In genomic region chr5:85598164-85598563, GRCm38 (mm10) we compare ENCODE assay signal across 26 mouse cellular contexts.
A peak's percentile ranks its signal among the peaks of the same experiment; 100 is the strongest.
DNase-seq lines count a peak whose midpoint lies in the region; ATAC-seq and TF ChIP-seq lines count a peak whose summit lies in the region.
"Had no signal": no experiment of that assay in that cellular context is flagged by ENCODE, and none has a peak within 500 bp of the region (broad histone marks: within the 10 kb centered on the region; RNA-seq: fewer than 3 reads in every experiment).

No protein-coding gene starts in this region.

- no peak for TF ChIP-seq CTCF in layer of hippocampus, adult 2 months (conservative IDR thresholded peaks at IDR 0.05)

- H3K27me3 ChIP-seq in hindbrain, embryonic 12.5 days, result no peaks in the 10 kb centered on the region
- no peaks in the 10 kb centered on the region for H3K27me3 ChIP-seq in hindbrain, embryonic 16.5 days (replicated peaks; ENCODE audit: control insufficient read depth, insufficient read depth, low read length)
- H3K27me3 ChIP-seq: CH12.LX; embryonic facial prominence, embryonic 12.5 days; forebrain, embryonic 13.5 days; forebrain, embryonic 15.5 days had no signal

- DNase-seq in embryo, embryonic 11 days, result peak; percentile 1
- no peak for DNase-seq in embryo, embryonic 10 days (ENCODE audit: low spot score)
- no peak for DNase-seq in layer of hippocampus, adult 2 months (ENCODE audit: low spot score in 2 of 2)
- no peak for DNase-seq in layer of hippocampus, adult 11-12 months (ENCODE audit: low spot score)
- DNase-seq in mesoderm, embryonic 11.5 days (ENCODE audit: low read depth, low spot score), result peak; percentile 22
- DNase-seq in thymus, postnatal 4 days, result no peak
- DNase-seq: adrenal gland, adult 8-10 months; adrenal gland, postnatal 14 days; adrenal gland, postnatal 36 days; B cell, adult 2 months; cerebellum, adult 11-12 months; cerebellum, adult 2 months; cerebellum, adult 9-10 months; cerebellum, postnatal 10 days; cerebellum, postnatal 25 days had no signal

- H3K9me3 ChIP-seq in hindbrain, embryonic 12.5 days (replicated peaks), result no peaks in the 10 kb centered on the region
- H3K9me3 ChIP-seq in hindbrain, embryonic 16.5 days (ENCODE audit: control insufficient read depth, low read length), result no peaks in the 10 kb centered on the region
- H3K9me3 ChIP-seq: embryonic facial prominence, embryonic 10.5 days; embryonic facial prominence, embryonic 12.5 days; forebrain, embryonic 13.5 days; forebrain, embryonic 15.5 days had no signal

- no peak overlapping the region for H3K4me3 ChIP-seq in hindbrain, embryonic 12.5 days
- no peak overlapping the region for H3K4me3 ChIP-seq in hindbrain, embryonic 16.5 days (ENCODE audit: low read length)
- H3K4me3 ChIP-seq in layer of hippocampus, adult 2 months, result no peak overlapping the region
- H3K4me3 ChIP-seq: embryonic facial prominence, embryonic 10.5 days; embryonic facial prominence, embryonic 12.5 days; forebrain, embryonic 13.5 days; forebrain, embryonic 15.5 days had no signal

- ATAC-seq in hindbrain, embryonic 12.5 days (ENCODE audit: low FRiP score), result peak; percentile 54; the same call in 1 of the 2 replicates
- no peak for ATAC-seq in hindbrain, embryonic 16.5 days
- ATAC-seq: activated CD4-positive, CD25-positive, alpha-beta regulatory T cell, adult 4 months; CD4-positive, CD25-positive, alpha-beta regulatory T cell, adult 4 months; forebrain, embryonic 13.5 days; forebrain, embryonic 15.5 days; Patski had no signal

- no peaks in the 10 kb centered on the region for H3K36me3 ChIP-seq in hindbrain, embryonic 12.5 days
- no peaks in the 10 kb centered on the region for H3K36me3 ChIP-seq in hindbrain, embryonic 16.5 days (ENCODE audit: control insufficient read depth, insufficient read depth, low read length)
- H3K36me3 ChIP-seq: embryonic facial prominence, embryonic 10.5 days; embryonic facial prominence, embryonic 12.5 days; forebrain, embryonic 15.5 days; G1E had no signal

- H3K9ac ChIP-seq in hindbrain, embryonic 12.5 days, result no peak overlapping the region
- H3K9ac ChIP-seq in hindbrain, embryonic 16.5 days (ENCODE audit: low read depth, low read length), result no peak overlapping the region
- H3K9ac ChIP-seq: embryonic facial prominence, embryonic 12.5 days; forebrain, embryonic 13.5 days; forebrain, embryonic 15.5 days had no signal

- no peaks in the 10 kb centered on the region for H3K4me1 ChIP-seq in hindbrain, embryonic 12.5 days
- no peaks in the 10 kb centered on the region for H3K4me1 ChIP-seq in hindbrain, embryonic 16.5 days (ENCODE audit: control insufficient read depth, insufficient read depth, low read depth, low read length)
- H3K4me1 ChIP-seq: embryonic facial prominence, embryonic 10.5 days; embryonic facial prominence, embryonic 12.5 days had no signal

- no peak overlapping the region for H3K4me2 ChIP-seq in hindbrain, embryonic 12.5 days (replicated peaks)
- no peak overlapping the region for H3K4me2 ChIP-seq in hindbrain, embryonic 16.5 days (ENCODE audit: low read length)
- H3K4me2 ChIP-seq: embryonic facial prominence, embryonic 12.5 days; forebrain, embryonic 13.5 days; forebrain, embryonic 15.5 days had no signal

- H3K27ac ChIP-seq in hindbrain, embryonic 12.5 days, result no peak overlapping the region
- H3K27ac ChIP-seq in hindbrain, embryonic 16.5 days (ENCODE audit: low read depth, low read length), result no peak overlapping the region
- 0 out of 2 replicates have a peak overlapping the region, but pooled peaks have one; percentile 74 for H3K27ac ChIP-seq in layer of hippocampus, adult 2 months
- H3K27ac ChIP-seq: embryonic facial prominence, embryonic 10.5 days; embryonic facial prominence, embryonic 12.5 days; forebrain, embryonic 13.5 days; forebrain, embryonic 15.5 days had no signal

Comparison
In these comparisons a context has a peak if more than half of its experiments do, and no peak if none do; other contexts are left out.
1. DNase-seq: peak in embryo, embryonic 11 days (single experiment) and mesoderm, embryonic 11.5 days (single experiment); none in embryo, embryonic 10 days (single experiment), layer of hippocampus, adult 2 months (0 of 2), layer of hippocampus, adult 11-12 months (single experiment) and thymus, postnatal 4 days (single experiment).